Mouse (Mus musculus): ENCODE data around the gene Mex3a. TPM values are rescaled to one million over a fixed set of nuclear protein-coding genes. Genes with fewer than 3 reads are reported as not detected.

The Mex3a gene
- polyA plus RNA-seq, 1 experiment from 2014 or later: 44.4 TPM

- no peak overlapping the region for H3K4me2 ChIP-seq (ENCODE audit: low read depth, low read length, severe bottlenecking)
- no peak for DNase-seq (ENCODE audit: low spot score)
- ATAC-seq (replicated peaks; ENCODE audit: low FRiP score): no peak
- no peaks in the 10 kb centered on the region for H3K27me3 ChIP-seq (ENCODE audit: control insufficient read depth, insufficient read depth, low read length)
- H3K36me3 ChIP-seq (ENCODE audit: control insufficient read depth, insufficient read depth, low read length): no peaks in the 10 kb centered on the region
- H3K9ac ChIP-seq (ENCODE audit: low read length): no peak overlapping the region
- H3K27ac ChIP-seq (ENCODE audit: low read depth, low read length): no peak overlapping the region
- WGBS: 72% methylated on average over 4 of the region's 4 CpGs
- no peaks in the 10 kb centered on the region; the same call in 1 of the 2 replicates for H3K4me1 ChIP-seq (replicated peaks; ENCODE audit: control insufficient read depth, insufficient read depth, low read length)
- H3K9me3 ChIP-seq (ENCODE audit: control insufficient read depth, low read length): no peaks in the 10 kb centered on the region
- no peak overlapping the region for H3K4me3 ChIP-seq (ENCODE audit: low read depth, low read length)
Measured at GRCm38 (mm10) chr3:88518411-88518810, 13.8 kb upstream of the Mex3a start.

GRCm38 (mm10) chr3:88520078-88520477 is 12.1 kb upstream of the Mex3a start:
- peaks cover 3% of the 10 kb centered on the region; the same call in 1 of the 2 replicates for H3K36me3 ChIP-seq (ENCODE audit: control insufficient read depth, insufficient read depth, low read length)
- no peaks in the 10 kb centered on the region for H3K9me3 ChIP-seq (ENCODE audit: control insufficient read depth, low read length)
- H3K4me1 ChIP-seq (replicated peaks; ENCODE audit: control insufficient read depth, insufficient read depth, low read length): no peaks in the 10 kb centered on the region
- no peak overlapping the region for H3K9ac ChIP-seq (ENCODE audit: low read length)
- no peak overlapping the region for H3K4me3 ChIP-seq (ENCODE audit: low read depth, low read length)
- H3K27ac ChIP-seq (ENCODE audit: low read depth, low read length): no peak overlapping the region
- no peak overlapping the region for H3K4me2 ChIP-seq (ENCODE audit: low read depth, low read length, severe bottlenecking)
- WGBS: 78% methylated on average over 2 of the region's 2 CpGs
- no peaks in the 10 kb centered on the region for H3K27me3 ChIP-seq (ENCODE audit: control insufficient read depth, insufficient read depth, low read length)
- DNase-seq (ENCODE audit: low spot score) (no peak), ATAC-seq (replicated peaks; ENCODE audit: low FRiP score) (no peak)

- WGBS: 91% methylated on average over 6 of the region's 6 CpGs
- DNase-seq (ENCODE audit: low spot score) (peak; percentile 53), ATAC-seq (replicated peaks; ENCODE audit: low FRiP score) (no peak)
- Histone ChIP-seq H3K4me1 (replicated peaks; ENCODE audit: control insufficient read depth, insufficient read depth, low read length) (peaks cover 2% of the 10 kb centered on the region; the same call in 1 of the 2 replicates), H3K9ac (ENCODE audit: low read length) (no peak overlapping the region), H3K27ac (ENCODE audit: low read depth, low read length) (no peak overlapping the region), H3K36me3 (ENCODE audit: control insufficient read depth, insufficient read depth, low read length) (peaks cover 3% of the 10 kb centered on the region; the same call in 1 of the 2 replicates), H3K27me3 (ENCODE audit: control insufficient read depth, insufficient read depth, low read length) (no peaks in the 10 kb centered on the region), H3K4me3 (ENCODE audit: low read depth, low read length) (no peak overlapping the region), H3K4me2 (ENCODE audit: low read depth, low read length, severe bottlenecking) (no peak overlapping the region), H3K9me3 (ENCODE audit: control insufficient read depth, low read length) (no peaks in the 10 kb centered on the region)
Measured at GRCm38 (mm10) chr3:88521156-88521555, 11.0 kb upstream of the Mex3a start.

GRCm38 (mm10) chr3:88521803-88522331 is 10.3 kb upstream of the Mex3a start:
- Histone ChIP-seq H3K27ac (ENCODE audit: low read depth, low read length) (no peak overlapping the region), H3K4me1 (replicated peaks; ENCODE audit: control insufficient read depth, insufficient read depth, low read length) (peaks cover 2% of the 10 kb centered on the region; the same call in 1 of the 2 replicates), H3K4me2 (ENCODE audit: low read depth, low read length, severe bottlenecking) (no peak overlapping the region), H3K9me3 (ENCODE audit: control insufficient read depth, low read length) (no peaks in the 10 kb centered on the region), H3K27me3 (ENCODE audit: control insufficient read depth, insufficient read depth, low read length) (no peaks in the 10 kb centered on the region), H3K4me3 (ENCODE audit: low read depth, low read length) (no peak overlapping the region), H3K9ac (ENCODE audit: low read length) (no peak overlapping the region), H3K36me3 (ENCODE audit: control insufficient read depth, insufficient read depth, low read length) (peaks cover 3% of the 10 kb centered on the region; the same call in 1 of the 2 replicates)
- ATAC-seq (replicated peaks; ENCODE audit: low FRiP score): peak; percentile 31
- 35% methylated on average over 9 of the region's 9 CpGs for WGBS
- peak; percentile 83 for DNase-seq (ENCODE audit: low spot score)

- DNase-seq (ENCODE audit: low spot score) (peak; percentile 41), ATAC-seq (replicated peaks; ENCODE audit: low FRiP score) (no peak)
- peaks cover 8% of the 10 kb centered on the region for H3K4me1 ChIP-seq (replicated peaks; ENCODE audit: control insufficient read depth, insufficient read depth, low read length)
- 89% methylated on average over 8 of the region's 8 CpGs for WGBS
- no peaks in the 10 kb centered on the region for H3K27me3 ChIP-seq (ENCODE audit: control insufficient read depth, insufficient read depth, low read length)
- peaks cover 3% of the 10 kb centered on the region; the same call in 1 of the 2 replicates for H3K36me3 ChIP-seq (ENCODE audit: control insufficient read depth, insufficient read depth, low read length)
- H3K4me3 ChIP-seq (ENCODE audit: low read depth, low read length): no peak overlapping the region
- no peak overlapping the region for H3K9ac ChIP-seq (ENCODE audit: low read length)
- H3K9me3 ChIP-seq (ENCODE audit: control insufficient read depth, low read length): no peaks in the 10 kb centered on the region
- no peak overlapping the region for H3K27ac ChIP-seq (ENCODE audit: low read depth, low read length)
- H3K4me2 ChIP-seq (ENCODE audit: low read depth, low read length, severe bottlenecking): no peak overlapping the region
Measured at GRCm38 (mm10) chr3:88523027-88523426, 9.2 kb upstream of the Mex3a start.

GRCm38 (mm10) chr3:88525021-88525420 is 7.2 kb upstream of the Mex3a start:
- H3K9ac ChIP-seq (ENCODE audit: low read length): no peak overlapping the region
- no peak overlapping the region for H3K4me3 ChIP-seq (ENCODE audit: low read depth, low read length)
- H3K27ac ChIP-seq (ENCODE audit: low read depth, low read length): no peak overlapping the region
- no peak for DNase-seq (ENCODE audit: low spot score)
- peaks cover 16% of the 10 kb centered on the region for H3K4me1 ChIP-seq (replicated peaks; ENCODE audit: control insufficient read depth, insufficient read depth, low read length)
- no peaks in the 10 kb centered on the region for H3K9me3 ChIP-seq (ENCODE audit: control insufficient read depth, low read length)
- no peak for ATAC-seq (replicated peaks; ENCODE audit: low FRiP score)
- 89% methylated on average over 5 of the region's 5 CpGs for WGBS
- no peak overlapping the region for H3K4me2 ChIP-seq (ENCODE audit: low read depth, low read length, severe bottlenecking)
- no peaks in the 10 kb centered on the region for H3K27me3 ChIP-seq (ENCODE audit: control insufficient read depth, insufficient read depth, low read length)
- peaks cover 3% of the 10 kb centered on the region; the same call in 1 of the 2 replicates for H3K36me3 ChIP-seq (ENCODE audit: control insufficient read depth, insufficient read depth, low read length)

GRCm38 (mm10) chr3:88526157-88527131 is 5.8 kb upstream of the Mex3a start:
- Histone ChIP-seq H3K4me2 (ENCODE audit: low read depth, low read length, severe bottlenecking) (peak overlapping the region; percentile 27; the same call in 1 of the 2 replicates), H3K36me3 (ENCODE audit: control insufficient read depth, insufficient read depth, low read length) (peaks cover 3% of the 10 kb centered on the region; the same call in 1 of the 2 replicates), H3K27me3 (ENCODE audit: control insufficient read depth, insufficient read depth, low read length) (no peaks in the 10 kb centered on the region), H3K4me1 (replicated peaks; ENCODE audit: control insufficient read depth, insufficient read depth, low read length) (peaks cover 20% of the 10 kb centered on the region), H3K9me3 (ENCODE audit: control insufficient read depth, low read length) (no peaks in the 10 kb centered on the region), H3K4me3 (ENCODE audit: low read depth, low read length) (0 out of 2 replicates have a peak overlapping the region, but pooled peaks have one; percentile 12), H3K27ac (ENCODE audit: low read depth, low read length) (no peak overlapping the region), H3K9ac (ENCODE audit: low read length) (no peak overlapping the region; the same call in 1 of the 2 replicates)
- WGBS: 36% methylated on average over 17 of the region's 17 CpGs
- peak; percentile 95 for DNase-seq (ENCODE audit: low spot score)
- ATAC-seq (replicated peaks; ENCODE audit: low FRiP score): peak; percentile 70

- Histone ChIP-seq H3K9me3 (ENCODE audit: control insufficient read depth, low read length) (no peaks in the 10 kb centered on the region), H3K27me3 (ENCODE audit: control insufficient read depth, insufficient read depth, low read length) (no peaks in the 10 kb centered on the region), H3K27ac (ENCODE audit: low read depth, low read length) (peak overlapping the region; percentile 19; the same call in 1 of the 2 replicates), H3K36me3 (ENCODE audit: control insufficient read depth, insufficient read depth, low read length) (peaks cover 3% of the 10 kb centered on the region; the same call in 1 of the 2 replicates), H3K4me3 (ENCODE audit: low read depth, low read length) (no peak overlapping the region), H3K4me1 (replicated peaks; ENCODE audit: control insufficient read depth, insufficient read depth, low read length) (peaks cover 20% of the 10 kb centered on the region), H3K9ac (ENCODE audit: low read length) (peak overlapping the region; percentile 33), H3K4me2 (ENCODE audit: low read depth, low read length, severe bottlenecking) (peak overlapping the region; percentile 28; the same call in 1 of the 2 replicates)
- 25% methylated on average over 8 of the region's 8 CpGs for WGBS
- DNase-seq (ENCODE audit: low spot score): peak; percentile 57
- ATAC-seq (replicated peaks; ENCODE audit: low FRiP score): no peak
Measured at GRCm38 (mm10) chr3:88527565-88527964, 4.6 kb upstream of the Mex3a start.

Measured in forebrain, embryonic 11.5 days (tissue).